Mouse (Mus musculus) neural tube, embryonic 12.5 days (tissue): ENCODE results near the gene Olfr553. TPM values are rescaled to one million over a fixed set of nuclear protein-coding genes. Genes with fewer than 3 reads are reported as not detected.
"Not testable (repeated sequence)": the region's sequence is repeated elsewhere in the genome, so short reads cannot be mapped to it uniquely, and the experiment has no call there.

Experiments used
- ATAC-seq: fragments of 200-750 bp; cut with Nextera tagmentation; 2 replicates; pipeline ENCODE4 v1.8.0; 2017; ENCODE audit warnings: low read depth, mild to moderate bottlenecking, moderate TSS enrichment, moderate library complexity; ENCODE audit not compliant: low FRiP score
- H3K27ac ChIP-seq: fragments of 300-500 bp; sonication (generic); 2 replicates; pipeline ENCODE4 v1.5.1; 2016
- H3K27me3 ChIP-seq: fragments of 300-500 bp; sonication (generic); replicated peaks from 2 replicates; pipeline ENCODE4 v1.6.1; 2016; ENCODE audit warnings: mild to moderate bottlenecking
- H3K36me3 ChIP-seq: fragments of 300-500 bp; sonication (generic); 2 replicates; pipeline ENCODE4 v1.6.1; 2016; ENCODE audit warnings: mild to moderate bottlenecking
- H3K4me1 ChIP-seq: fragments of 300-500 bp; sonication (generic); 2 replicates; pipeline ENCODE4 v1.6.1; 2016
- H3K4me2 ChIP-seq: fragments of 300-500 bp; sonication (generic); replicated peaks from 2 replicates; pipeline ENCODE4 v1.6.1; 2016; ENCODE audit warnings: mild to moderate bottlenecking
- H3K4me3 ChIP-seq: fragments of 300-500 bp; sonication (generic); 2 replicates; pipeline ENCODE4 v1.5.1; 2016
- H3K9ac ChIP-seq: fragments of 300-500 bp; sonication (generic); 2 replicates; pipeline ENCODE4 v1.6.1; 2016; ENCODE audit warnings: mild to moderate bottlenecking
- H3K9me3 ChIP-seq: fragments of 300-500 bp; sonication (generic); 2 replicates; pipeline ENCODE4 v1.6.1; 2016; ENCODE audit warnings: mild to moderate bottlenecking
- WGBS: fragments of 180-500 bp; shearing (Covaris S2); methylation state at CpG from one replicate; pipeline ENCODE4 v1.1.7; 2016; 5-methylcytosine and 5-hydroxymethylcytosine counted together
- polyA plus RNA-seq: library from polyadenylated mRNA; unstranded; fragments of >200 nt; fragmentation: Nextera tagmentation; extraction: Ambion mirVana; gene quantifications from 2 replicates; pipeline ENCODE4 v1.2.1, GENCODE M21; 2016

Olfr553 gene
- not detected in 2 replicates for polyA plus RNA-seq

DNA sequence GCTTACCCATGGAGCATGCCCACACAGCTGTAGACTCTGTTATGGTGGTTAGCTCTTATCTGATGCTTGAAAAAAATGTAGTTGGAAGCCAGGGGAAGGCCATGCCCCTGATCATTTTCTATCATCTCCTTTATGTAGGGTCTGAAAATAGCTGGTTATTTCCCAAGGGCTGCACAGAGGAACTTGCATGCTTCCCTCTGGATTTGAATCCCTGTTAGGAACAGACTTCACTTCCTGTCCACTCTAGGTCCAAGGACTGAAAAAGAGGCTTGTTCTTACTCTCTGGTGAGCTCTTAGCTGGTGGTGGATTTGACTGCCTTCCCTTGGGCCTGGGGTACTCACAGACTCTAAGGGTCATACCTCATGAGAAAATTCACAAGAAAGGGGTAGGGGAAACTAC, at the start of gene Olfr553:
Olfr553 (minus strand) TSS at position 101 of the 400 bp plus-strand sequence.
- no peak for ATAC-seq
- H3K9me3 ChIP-seq, result no peaks in the 10 kb centered on the region

DNA sequence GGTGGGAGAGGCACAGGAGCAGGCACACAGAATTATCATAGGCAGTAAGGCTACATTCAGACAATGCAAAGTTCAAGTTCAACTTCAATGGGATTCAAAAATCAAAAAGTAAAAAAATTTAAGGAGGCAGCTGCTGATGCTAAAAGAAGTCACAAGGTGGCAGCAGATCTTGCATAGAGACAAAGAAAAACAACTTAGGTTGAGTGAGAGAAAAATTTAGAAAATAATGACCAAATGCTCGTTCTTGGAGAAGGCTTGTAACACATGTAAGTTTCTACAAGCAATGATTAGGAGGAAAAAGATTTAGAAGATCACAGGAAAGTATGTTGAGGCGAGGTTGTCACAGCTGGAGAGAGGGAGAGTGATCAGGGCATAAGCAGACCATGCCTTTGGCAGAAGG, 47.4 kb upstream of the Olfr553 start:
- H3K9ac ChIP-seq, result no peak overlapping the region
- H3K9me3 ChIP-seq, result no peaks in the 10 kb centered on the region
- no peaks in the 10 kb centered on the region for H3K4me1 ChIP-seq
- WGBS, result 52% methylated on average over 2 of the region's 2 CpGs
- no peaks in the 10 kb centered on the region for H3K27me3 ChIP-seq
- no peaks in the 10 kb centered on the region for H3K36me3 ChIP-seq
- no peak overlapping the region for H3K27ac ChIP-seq
- no peak for ATAC-seq
- H3K4me2 ChIP-seq, result no peak overlapping the region
- H3K4me3 ChIP-seq, result no peak overlapping the region

More for the DNA sequence above, at the start of gene Olfr553:
- no peaks in the 10 kb centered on the region for H3K4me1 ChIP-seq
- H3K27me3 ChIP-seq, result no peaks in the 10 kb centered on the region
- no peak within 1 kb of the TSS for H3K9ac ChIP-seq
- no peaks in the 10 kb centered on the region for H3K36me3 ChIP-seq
- no peak within 1 kb of the TSS for H3K4me2 ChIP-seq
- H3K27ac ChIP-seq, result no peak within 1 kb of the TSS
- H3K4me3 ChIP-seq, result no peak within 1 kb of the TSS

DNA sequence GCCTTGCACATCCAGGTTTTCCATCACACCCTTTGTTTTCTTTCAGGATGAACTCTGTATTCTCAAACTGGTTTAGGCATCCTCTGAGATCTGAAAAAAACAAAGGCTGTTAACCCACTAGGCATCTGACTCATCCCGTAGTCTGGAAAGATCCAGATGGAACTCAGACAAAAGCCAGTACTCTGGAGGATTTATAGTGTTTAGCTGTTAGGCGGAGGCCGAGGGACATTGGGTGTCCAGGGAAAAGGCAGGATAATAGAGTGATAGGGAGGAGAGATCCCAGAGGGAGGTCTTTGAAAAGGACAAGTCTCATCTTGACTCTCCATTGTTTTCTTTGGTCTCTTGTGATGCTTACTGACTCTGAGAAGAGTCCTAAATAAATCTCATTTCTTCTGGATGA, 46.6 kb upstream of the Olfr553 start, which contains the start of gene Olfr556:
Olfr556 (plus strand) TSS at position 301 of the 400 bp plus-strand sequence.
- Histone ChIP-seq H3K27ac (no peak within 1 kb of the TSS), H3K9me3 (no peaks in the 10 kb centered on the region), H3K4me3 (no peak within 1 kb of the TSS), H3K27me3 (no peaks in the 10 kb centered on the region), H3K4me1 (no peaks in the 10 kb centered on the region), H3K36me3 (no peaks in the 10 kb centered on the region), H3K4me2 (no peak within 1 kb of the TSS), H3K9ac (no peak within 1 kb of the TSS)
- no peak for ATAC-seq
- whole genome bisulfite sequencing, result 16% methylated on average over 3 of the region's 3 CpGs

DNA sequence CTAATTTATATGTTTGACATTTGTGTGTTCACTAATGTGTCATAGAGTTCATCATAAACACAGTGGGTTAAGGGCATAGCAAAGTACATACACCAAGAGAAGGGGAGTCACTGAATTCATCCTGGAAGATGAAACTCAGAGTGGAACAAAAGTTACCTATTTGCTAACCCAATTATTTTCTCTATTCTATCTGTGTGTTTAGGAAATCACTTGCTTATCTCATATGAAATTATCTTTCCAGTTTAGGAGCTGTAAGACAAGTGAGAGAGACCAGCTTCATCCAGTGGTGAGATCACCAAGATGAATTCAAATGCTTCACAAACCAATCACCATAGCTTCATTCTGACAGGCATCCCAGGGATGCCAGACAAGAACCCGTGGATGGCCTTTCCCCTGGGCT, 40.5 kb upstream of the Olfr553 start, which contains the start of gene Olfr555:
Olfr555 (plus strand) TSS at position 301 of the 400 bp plus-strand sequence.
- Histone ChIP-seq H3K9ac (no peak within 1 kb of the TSS), H3K4me3 (no peak within 1 kb of the TSS), H3K4me1 (no peaks in the 10 kb centered on the region), H3K27ac (no peak within 1 kb of the TSS), H3K4me2 (no peak within 1 kb of the TSS), H3K27me3 (no peaks in the 10 kb centered on the region), H3K9me3 (no peaks in the 10 kb centered on the region), H3K36me3 (no peaks in the 10 kb centered on the region)
- no peak for ATAC-seq
- 73% methylated on average over 1 of the region's 1 CpGs for WGBS

DNA sequence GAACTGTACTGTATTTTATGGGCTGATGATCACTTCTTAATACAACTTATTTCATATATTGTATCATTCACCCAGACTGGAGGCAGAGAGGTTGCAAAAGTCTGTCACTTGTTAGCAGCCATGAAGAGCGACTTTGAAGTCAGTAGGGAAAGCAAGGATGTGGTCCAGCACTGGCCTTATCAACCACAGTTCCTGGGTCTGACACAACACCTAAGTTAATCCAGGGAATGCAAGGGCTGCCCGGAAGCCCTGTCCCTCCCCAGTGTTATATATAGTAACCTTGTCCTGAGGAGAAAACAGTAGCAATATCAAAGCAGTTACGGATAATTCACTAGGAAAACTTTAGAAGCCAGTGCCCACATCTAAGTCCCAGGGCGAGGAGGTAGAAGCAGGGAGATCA, 26.9 kb upstream of the Olfr553 start:
- H3K4me3 ChIP-seq, H3K4me2 ChIP-seq, H3K36me3 ChIP-seq, H3K27ac ChIP-seq, H3K9ac ChIP-seq, ATAC-seq, H3K27me3 ChIP-seq, H3K4me1 ChIP-seq, H3K9me3 ChIP-seq: not testable (repeated sequence)
- WGBS, result 89% methylated on average over 4 of the region's 4 CpGs

DNA sequence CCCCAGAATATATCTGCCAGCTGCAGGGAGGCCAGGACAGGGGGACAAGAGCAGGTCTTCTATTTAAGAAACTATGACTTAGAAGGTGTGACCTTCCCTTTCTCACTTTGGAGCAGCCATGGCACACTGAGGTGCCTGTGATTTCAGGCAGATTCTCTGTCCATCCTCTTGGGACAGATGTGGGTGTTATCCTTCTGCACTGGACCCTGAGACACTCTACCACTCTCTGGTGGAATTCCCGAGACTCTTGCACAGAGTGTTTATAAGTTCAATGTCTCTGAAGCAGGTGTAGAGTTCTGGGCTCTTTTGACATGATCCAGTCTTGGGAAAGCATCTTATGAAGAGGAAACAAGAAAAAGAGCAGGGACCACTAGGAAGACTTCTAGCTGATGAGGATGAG, 20.1 kb upstream of the Olfr553 start, which contains the start of gene Olfr554:
Olfr554 (plus strand) TSS at position 301 of the 400 bp plus-strand sequence.
- ATAC-seq, result no peak
- Histone ChIP-seq H3K9ac (no peak within 1 kb of the TSS), H3K27me3 (no peaks in the 10 kb centered on the region), H3K27ac (no peak within 1 kb of the TSS), H3K9me3 (no peaks in the 10 kb centered on the region), H3K4me3 (no peak within 1 kb of the TSS), H3K4me2 (no peak within 1 kb of the TSS), H3K36me3 (no peaks in the 10 kb centered on the region), H3K4me1 (no peaks in the 10 kb centered on the region)
- WGBS, result 88% methylated on average over 1 of the region's 1 CpGs

DNA sequence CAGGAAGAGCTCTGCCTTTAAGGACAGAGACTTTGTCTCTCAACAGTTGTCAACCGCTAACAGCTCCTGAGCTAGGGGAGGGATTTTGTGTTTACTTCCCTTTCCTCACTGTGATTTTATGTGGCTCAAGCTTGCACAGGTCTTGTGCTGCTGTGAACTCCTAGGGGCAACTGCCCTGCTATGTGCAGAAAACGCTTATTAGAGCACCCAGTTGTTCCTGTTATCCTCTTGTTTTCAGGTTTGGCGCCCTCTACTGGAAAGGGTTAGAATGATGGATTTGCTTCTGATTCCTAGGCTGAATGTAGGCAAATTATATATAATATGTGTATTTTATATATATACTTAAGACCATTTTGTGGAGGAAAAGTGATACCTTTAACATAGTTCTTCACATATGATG, 18.6 kb upstream of the Olfr553 start:
- Histone ChIP-seq H3K27me3 (no peaks in the 10 kb centered on the region), H3K4me1 (no peaks in the 10 kb centered on the region), H3K4me2 (no peak overlapping the region), H3K9me3 (no peaks in the 10 kb centered on the region), H3K9ac (no peak overlapping the region), H3K4me3 (no peak overlapping the region), H3K36me3 (no peaks in the 10 kb centered on the region), H3K27ac (no peak overlapping the region)
- WGBS, result 33% methylated on average over 3 of the region's 3 CpGs
- no peak for ATAC-seq

DNA sequence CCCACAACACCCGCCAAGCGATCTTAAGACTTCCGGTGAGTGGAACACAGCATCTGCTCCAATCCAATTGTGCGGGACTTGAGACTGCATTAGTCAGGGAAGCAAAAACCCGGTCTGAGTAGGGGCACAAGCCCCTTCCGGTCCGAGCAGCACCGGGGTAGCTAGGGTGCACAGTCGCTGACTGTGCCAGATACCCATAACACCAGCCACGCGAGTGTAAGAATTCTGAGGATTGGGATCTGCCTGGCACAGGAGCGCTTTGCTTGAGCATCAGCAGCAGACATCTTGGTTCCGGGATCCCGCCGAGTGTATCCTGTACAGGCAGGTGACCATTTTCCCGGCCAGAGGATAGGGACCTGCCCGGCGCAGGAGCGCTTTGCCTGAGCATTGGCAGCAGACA, 2.4 kb upstream of the Olfr553 start:
- not testable (repeated sequence) for H3K36me3 ChIP-seq, H3K27me3 ChIP-seq, H3K4me1 ChIP-seq, H3K9me3 ChIP-seq, H3K4me3 ChIP-seq, H3K4me2 ChIP-seq, H3K27ac ChIP-seq, ATAC-seq, H3K9ac ChIP-seq
- 89% methylated on average over 19 of the region's 19 CpGs for WGBS

DNA sequence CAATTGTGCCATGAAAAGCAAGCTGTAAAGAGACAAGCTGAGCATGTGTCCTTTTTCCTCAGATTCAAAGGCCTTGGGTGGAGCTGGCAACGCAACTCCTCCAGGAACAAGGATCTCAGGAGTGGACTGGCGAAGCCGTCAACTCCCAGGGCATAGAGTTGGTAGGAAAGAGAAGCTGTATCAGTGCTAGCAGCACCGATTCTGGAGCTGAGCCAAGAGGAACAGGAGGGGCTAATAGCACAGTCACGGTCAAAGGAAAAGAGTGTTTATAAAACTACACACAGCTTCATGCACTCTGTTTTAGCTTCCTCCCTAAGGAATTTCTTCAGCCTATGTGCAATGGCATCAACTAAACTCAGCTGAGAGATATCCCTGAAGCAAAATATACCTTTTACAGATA, 1.6 kb upstream of the Olfr553 start:
- Histone ChIP-seq H3K9me3 (no peaks in the 10 kb centered on the region), H3K9ac (no peak overlapping the region), H3K27ac (no peak overlapping the region), H3K27me3 (no peaks in the 10 kb centered on the region), H3K4me2 (no peak overlapping the region), H3K4me1 (no peaks in the 10 kb centered on the region), H3K36me3 (no peaks in the 10 kb centered on the region), H3K4me3 (no peak overlapping the region)
- ATAC-seq, result no peak
- 77% methylated on average over 5 of the region's 5 CpGs for WGBS

DNA sequence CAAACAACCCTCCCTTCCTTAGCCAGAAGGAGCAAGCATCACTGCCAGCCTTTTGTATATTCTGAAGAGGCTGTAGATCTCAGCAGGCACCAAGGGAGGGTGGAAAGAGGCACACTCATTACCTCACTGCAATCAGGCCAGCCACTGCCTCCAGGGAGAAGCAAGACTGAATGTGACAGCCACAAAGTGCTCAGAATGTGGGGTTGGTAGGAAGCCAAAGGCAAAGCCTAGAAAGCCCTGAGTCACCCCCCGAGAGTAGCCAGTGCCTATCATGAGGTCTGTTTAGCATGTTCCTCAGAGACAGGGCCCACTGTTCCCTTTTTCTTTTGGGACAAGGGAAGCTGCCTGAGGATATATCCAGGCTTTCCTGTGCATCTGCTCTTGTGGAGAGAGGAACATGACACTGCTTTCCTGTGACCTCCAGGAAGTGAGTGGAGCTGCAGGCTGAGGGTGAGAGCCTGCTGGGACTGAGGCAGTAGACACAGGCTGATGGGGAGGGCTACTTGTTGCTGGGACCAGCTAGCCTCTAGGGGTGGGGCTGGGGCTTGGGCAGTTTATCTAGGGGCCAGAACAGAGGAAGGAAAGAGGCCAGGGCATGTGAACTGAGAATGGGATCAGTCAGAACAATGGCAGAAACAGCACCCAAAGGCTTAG, 20.5 kb downstream of the Olfr553 start, which contains the start of gene Olfr552:
Olfr552 (plus strand) TSS at position 393 of the 654 bp plus-strand sequence.
- Histone ChIP-seq H3K4me2 (no peak within 1 kb of the TSS), H3K9ac (no peak within 1 kb of the TSS), H3K4me1 (no peaks in the 10 kb centered on the region), H3K27me3 (no peaks in the 10 kb centered on the region), H3K4me3 (no peak within 1 kb of the TSS), H3K9me3 (no peaks in the 10 kb centered on the region), H3K36me3 (no peaks in the 10 kb centered on the region), H3K27ac (no peak within 1 kb of the TSS)
- WGBS, result 67% methylated on average over 1 of the region's 1 CpGs
- ATAC-seq, result no peak

DNA sequence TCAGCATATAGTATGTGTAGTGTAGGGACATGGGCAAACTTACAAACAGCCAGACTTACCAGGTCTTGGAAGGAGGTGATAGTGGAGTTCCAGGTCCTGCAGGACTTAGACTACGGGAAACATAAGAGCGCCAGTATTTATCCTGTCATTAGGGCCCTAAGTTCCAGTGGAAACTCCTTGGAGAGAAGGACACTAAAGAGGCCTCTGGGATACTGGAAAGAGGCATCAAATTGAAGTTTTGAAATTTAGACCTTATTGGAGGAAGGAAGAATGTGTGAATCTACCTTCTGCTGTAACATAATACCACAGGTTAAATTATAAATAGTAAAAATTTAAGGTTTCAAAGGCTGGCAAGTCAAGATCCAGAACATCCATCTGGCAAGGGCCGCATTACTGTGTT, 26.2 kb downstream of the Olfr553 start, which contains the start of gene Olfr551:
Olfr551 (minus strand) TSS at position 101 of the 400 bp plus-strand sequence.
- WGBS, result 93% methylated on average over 3 of the region's 3 CpGs
- no peak within 1 kb of the TSS for H3K9ac ChIP-seq
- H3K4me3 ChIP-seq, result no peak within 1 kb of the TSS
- no peaks in the 10 kb centered on the region for H3K36me3 ChIP-seq
- ATAC-seq, result no peak
- no peaks in the 10 kb centered on the region for H3K4me1 ChIP-seq
- H3K9me3 ChIP-seq, result no peaks in the 10 kb centered on the region
- H3K27me3 ChIP-seq, result no peaks in the 10 kb centered on the region
- no peak within 1 kb of the TSS for H3K4me2 ChIP-seq
- no peak within 1 kb of the TSS for H3K27ac ChIP-seq

DNA sequence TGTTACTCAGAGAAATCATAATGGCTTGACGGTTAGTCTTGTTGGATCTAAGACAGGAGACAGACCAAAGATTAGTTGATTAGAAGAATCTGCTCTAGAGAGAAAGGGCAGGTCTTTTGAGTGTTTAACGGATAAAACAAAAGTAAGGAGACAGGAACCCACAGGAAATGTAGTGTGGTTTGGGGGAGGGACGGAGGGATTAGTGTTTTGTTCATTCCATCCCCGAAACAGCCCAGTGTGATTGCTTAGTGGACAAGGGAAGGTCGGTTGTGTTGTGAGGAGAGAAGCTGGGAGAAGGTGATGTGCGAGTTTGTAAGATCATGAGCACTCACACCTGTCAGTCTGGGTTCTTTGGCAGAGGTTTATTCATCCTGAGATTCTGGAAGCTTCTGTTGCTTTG, 42.0 kb downstream of the Olfr553 start:
- H3K4me1 ChIP-seq, result no peaks in the 10 kb centered on the region
- H3K27me3 ChIP-seq, result no peaks in the 10 kb centered on the region
- no peak for ATAC-seq
- H3K9me3 ChIP-seq, result no peaks in the 10 kb centered on the region
- H3K9ac ChIP-seq, result no peak overlapping the region
- 80% methylated on average over 6 of the region's 6 CpGs for WGBS
- no peak overlapping the region for H3K4me2 ChIP-seq
- H3K27ac ChIP-seq, result no peak overlapping the region
- H3K4me3 ChIP-seq, result no peak overlapping the region
- H3K36me3 ChIP-seq, result no peaks in the 10 kb centered on the region
